Mouse (Mus musculus) G1E (cell line): ENCODE results near the gene Rab42.

Experiments
- CTCF ChIP-seq: IDR thresholded peaks from 2 replicates; pipeline ENCODE4 v1.5.1; 2012; ENCODE audit warnings: low read depth, low read length, inconsistent platforms, mixed read lengths
- GATA1 ChIP-seq: IDR thresholded peaks from 2 replicates; pipeline ENCODE4 v1.6.1; 2012; ENCODE audit warnings: borderline replicate concordance, low read length, inconsistent platforms, mixed read lengths
- POLR2AphosphoS5 ChIP-seq: IDR thresholded peaks from 2 replicates; pipeline ENCODE4 v1.6.1; 2012; ENCODE audit warnings: low read depth, low read length, inconsistent platforms; ENCODE audit not compliant: insufficient replicate concordance
- TAL1 ChIP-seq: conservative IDR thresholded peaks from 2 replicates; pipeline ENCODE4 v1.6.1; 2012; ENCODE audit warnings: low read depth, low read length, inconsistent platforms, mixed read lengths

- TF ChIP-seq CTCF (no peak), TAL1 (no peak), GATA1 (no peak), POLR2AphosphoS5 (no peak)
These were observed 50.1 kb downstream of the Rab42 start for GRCm38 (mm10) chr4:132253128-132253527.
